Mouse (Mus musculus) thymus, adult 2 months (tissue): ENCODE results near the gene St8sia1.

ENCODE experiments used
- CTCF ChIP-seq: fragments of 200-500 bp; IDR thresholded peaks from 2 replicates; pipeline ENCODE4 v1.5.1; 2012; ENCODE audit warnings: mild to moderate bottlenecking, control low read depth, low read length, moderate library complexity, borderline replicate concordance; ENCODE audit not compliant: control insufficient read depth, poor library complexity, insufficient read depth; ENCODE audit errors: extremely low read depth
- POLR2A ChIP-seq: fragments of 200-500 bp; IDR thresholded peaks from 2 replicates; pipeline ENCODE4 v1.6.1; 2012; ENCODE audit warnings: mild to moderate bottlenecking, low read length, control low read depth, moderate library complexity; ENCODE audit not compliant: control insufficient read depth, poor library complexity, insufficient read depth; ENCODE audit errors: extremely low read depth

DNA sequence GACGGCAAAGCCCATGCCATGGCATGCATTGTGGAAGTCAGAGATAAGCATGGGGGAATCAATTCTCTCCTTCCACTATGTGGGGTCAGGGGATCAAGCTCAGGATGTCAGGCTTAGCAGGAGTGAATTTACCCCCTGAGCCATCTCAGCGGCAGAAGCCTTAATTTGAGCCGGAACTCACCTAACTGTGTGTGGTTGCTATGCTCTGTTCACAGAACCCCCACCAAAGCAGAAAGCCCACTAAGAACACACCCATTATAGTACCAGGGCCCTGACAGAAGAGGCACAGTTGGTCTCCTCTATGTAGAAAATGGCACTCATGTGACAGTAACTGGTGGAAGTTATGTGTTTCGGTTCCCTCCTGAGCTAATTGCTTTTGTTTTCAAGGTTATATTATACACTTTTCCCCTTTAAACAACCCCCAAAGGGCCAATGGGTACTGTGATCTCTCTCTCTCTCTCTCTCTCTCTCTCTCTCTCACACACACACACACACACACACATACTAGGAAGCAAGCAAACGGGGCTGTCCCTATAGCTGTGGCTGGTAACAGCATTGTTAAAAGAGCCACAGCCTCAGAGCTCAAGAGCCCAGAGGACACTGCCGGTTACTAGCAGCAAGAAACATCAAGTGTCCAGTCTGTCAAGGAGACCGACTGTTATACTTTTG, 27.3 kb upstream of the St8sia1 start:
- no peak for TF ChIP-seq CTCF
- TF ChIP-seq POLR2A, result no peak
